Mouse (Mus musculus) gastrocnemius, postnatal 14 days (tissue): Measurements from ENCODE around the gene Tagln. TPM values are rescaled to one million over a fixed set of nuclear protein-coding genes. Genes with fewer than 3 reads are reported as not detected.

ENCODE experiments used
- DNase-seq: peaks from one replicate; pipeline ENCODE4 v3.0.0; 2021; ENCODE audit warnings: mixed read lengths
- intact Hi-C: fragments of 180-260 bp; cut with DNase I; formaldehyde crosslinking; loops from one replicate; pipeline ENCODE4 v1.15.1; 2025; ENCODE audit warnings: low total_unique reads
- total RNA-seq, 2 experiments: library from RNA; stranded (reverse); gene quantifications; 2 replicates each; pipeline ENCODE4 v1.2.3; 2021

Gene Tagln
- total RNA-seq, 2 experiments from 2014 or later, result 43.4 to 64.7 TPM

- no peak for DNase-seq
- intact Hi-C loops, result no loop called here
Observed at GRCm38 (mm10) chr9:45952057-45952456, 16.2 kb upstream of the Tagln start.

GRCm38 (mm10) chr9:45946872-45947183 lies 11.0 kb upstream of the Tagln start:
- DNase-seq, result no peak
- intact Hi-C loops, result no loop called here

DNA sequence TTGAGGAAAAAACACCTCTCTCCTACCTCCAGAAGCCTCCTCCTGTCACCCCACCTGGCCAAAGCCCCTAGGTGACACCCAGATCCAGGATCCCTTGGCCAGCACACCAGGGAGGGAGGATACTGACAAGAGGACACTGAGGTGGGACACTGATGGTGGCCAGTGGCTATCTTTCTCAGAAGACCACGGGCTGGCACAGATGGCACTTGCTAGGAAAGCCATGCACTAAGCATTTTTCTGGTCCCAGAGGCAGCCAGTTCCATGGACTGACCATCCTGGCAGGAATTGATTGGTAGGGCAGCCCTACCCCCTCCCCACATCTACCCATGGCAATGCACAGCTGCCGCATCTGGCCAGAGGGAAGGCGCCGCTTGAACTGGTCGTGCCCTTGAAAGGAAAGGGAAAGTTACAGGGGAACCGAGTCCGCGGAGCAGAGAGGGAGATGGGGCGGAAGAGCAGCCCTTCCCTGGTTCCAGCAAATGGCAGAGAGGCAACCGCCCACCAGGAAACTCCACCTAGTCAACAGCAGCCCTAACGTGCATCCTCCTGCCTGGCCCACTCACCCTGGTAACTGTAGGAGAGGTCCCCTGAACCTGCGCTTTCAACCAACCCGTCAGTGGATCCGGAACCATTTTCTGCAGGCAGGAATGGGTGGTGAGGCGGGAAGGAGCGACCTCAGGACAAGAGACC lies 10.5 kb upstream of the Tagln start:
- intact Hi-C loops, result no loop called here

DNA sequence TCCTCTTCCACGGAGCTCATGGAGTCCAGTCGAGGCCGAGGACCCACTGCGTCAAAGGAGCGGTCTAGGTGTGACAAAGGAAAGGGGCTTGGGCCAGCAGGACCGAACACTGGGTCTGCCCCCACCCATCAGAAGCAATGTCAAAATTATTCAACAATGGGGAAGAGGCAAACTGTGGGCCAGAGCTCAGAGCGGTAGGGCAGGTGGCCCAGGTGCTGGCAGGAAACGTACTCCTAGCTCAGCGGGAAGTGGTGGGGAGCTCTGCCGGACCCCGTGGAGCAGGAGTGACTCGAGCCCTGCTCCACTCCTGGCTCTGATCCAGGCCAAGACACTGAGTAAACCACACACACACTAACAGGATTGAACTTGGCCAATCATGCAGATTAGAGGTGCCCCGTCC lies 9.9 kb upstream of the Tagln start:
- no peak for DNase-seq
- intact Hi-C loops, result no loop called here

More for the DNA sequence above, 10.5 kb upstream of the Tagln start:
- no peak for DNase-seq

DNA sequence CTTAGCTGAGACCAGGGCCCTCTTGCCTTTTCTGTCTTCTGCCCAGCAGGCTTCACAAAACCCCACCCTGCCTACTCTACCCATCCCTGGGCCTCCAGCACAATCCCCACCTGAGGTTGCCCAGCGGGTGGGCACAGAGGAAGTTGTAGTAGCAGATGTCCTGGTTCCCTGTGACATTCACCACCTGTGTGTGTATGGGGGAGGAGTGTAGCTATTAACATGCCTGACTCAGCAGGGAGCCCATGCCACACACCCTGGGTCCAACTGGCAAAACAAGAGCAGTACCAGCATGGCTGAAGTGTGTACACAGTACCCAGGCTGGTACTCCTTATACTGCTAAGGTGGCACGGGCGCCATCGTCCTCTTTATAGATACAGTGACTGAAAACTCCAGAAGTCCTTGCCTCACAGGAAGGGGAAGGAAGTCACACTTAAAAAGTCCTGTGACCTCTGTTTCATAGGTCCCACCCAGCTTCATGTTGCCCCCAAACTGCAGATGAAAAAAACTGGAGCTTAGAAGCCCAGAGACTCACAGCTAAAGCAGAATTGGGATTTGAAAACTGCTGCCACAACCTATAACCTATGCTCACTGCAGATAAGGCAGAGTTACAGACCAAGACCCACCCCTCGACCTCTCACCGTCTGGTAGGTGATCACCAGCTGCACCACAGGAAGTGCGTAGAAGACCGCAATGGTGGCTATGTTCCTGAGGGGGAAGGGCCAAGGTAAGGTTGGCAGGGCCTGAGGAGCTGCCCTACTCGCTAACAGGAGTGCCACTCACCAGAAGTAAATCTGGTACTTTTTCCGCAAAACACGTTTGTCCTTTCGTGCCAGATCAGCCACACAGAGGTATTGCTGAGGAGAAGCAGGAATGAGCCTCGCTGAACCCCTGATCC lies 8.9 kb upstream of the Tagln start:
- intact Hi-C loops, result no loop called here
- DNase-seq, result no peak

DNA sequence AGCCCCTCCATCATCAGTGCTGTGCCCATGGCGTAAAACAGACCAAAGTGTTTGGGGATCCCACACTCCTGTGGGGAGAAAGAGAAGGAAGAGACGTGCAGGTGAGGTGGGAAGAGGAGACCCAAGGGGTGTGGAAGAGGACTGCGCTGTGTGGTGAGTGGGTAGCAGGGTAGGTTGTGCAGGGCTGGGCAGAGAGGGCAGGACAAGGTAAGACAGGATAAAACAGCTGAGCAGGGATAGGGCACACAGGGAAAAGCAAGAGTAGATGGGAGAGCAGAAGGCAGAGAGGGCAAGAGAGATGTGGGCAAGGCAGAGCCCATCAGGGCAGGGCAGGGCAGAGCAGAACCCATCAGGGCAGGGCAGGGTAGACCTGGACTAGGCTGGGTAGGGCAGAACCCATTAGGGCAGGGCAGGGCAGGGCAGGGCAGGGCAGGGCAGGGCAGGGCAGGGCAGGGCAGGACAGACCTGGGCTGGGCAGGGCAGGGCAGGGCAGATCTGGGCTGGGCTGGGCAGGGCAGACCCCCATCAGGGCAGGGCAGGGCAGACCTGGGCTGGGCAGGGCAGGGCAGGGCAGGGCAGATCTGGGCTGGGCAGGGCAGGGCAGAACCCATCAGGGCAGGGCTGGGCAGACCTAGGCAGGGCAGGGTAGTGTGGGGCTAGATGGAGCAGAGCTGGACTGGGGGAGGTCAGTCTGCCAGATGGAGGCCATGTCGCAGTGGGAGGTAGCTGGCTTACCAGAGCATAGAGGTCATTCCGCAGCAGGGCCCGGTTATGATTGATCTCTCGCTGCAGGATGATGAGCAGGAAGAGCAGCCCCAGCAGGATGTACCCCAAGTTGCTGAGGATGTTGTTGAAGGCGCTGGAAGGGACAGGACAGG lies 8.0 kb upstream of the Tagln start:
- DNase-seq, result no peak
- intact Hi-C loops, result no loop called here

DNA sequence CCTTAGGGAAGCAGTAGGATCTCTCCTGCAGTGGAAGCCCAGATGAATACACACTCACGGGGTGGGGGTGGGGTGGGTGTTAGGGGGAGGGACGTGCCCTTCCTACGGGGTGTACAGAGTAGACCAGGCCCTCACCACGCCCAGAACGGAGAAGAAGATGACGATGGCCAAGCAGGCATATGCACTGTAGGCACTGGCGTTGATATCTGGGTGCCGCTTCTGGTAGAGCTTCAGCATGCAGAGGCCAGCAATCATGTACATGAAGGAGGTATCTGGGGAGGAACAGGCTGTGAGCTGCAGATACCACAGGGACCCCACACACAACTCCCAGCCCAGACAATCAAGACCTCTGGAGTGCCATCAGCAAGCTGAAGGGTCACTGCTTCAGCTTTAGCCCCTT lies 7.1 kb upstream of the Tagln start:
- no peak for DNase-seq

GRCm38 (mm10) chr9:45942464-45942863 lies 6.6 kb upstream of the Tagln start:
- intact Hi-C loops, result no loop called here
- no peak for DNase-seq

More for the DNA sequence above, 7.1 kb upstream of the Tagln start:
- intact Hi-C loops, result no loop called here

GRCm38 (mm10) chr9:45941329-45941888 lies 5.6 kb upstream of the Tagln start:
- intact Hi-C loops, result no loop called here

DNA sequence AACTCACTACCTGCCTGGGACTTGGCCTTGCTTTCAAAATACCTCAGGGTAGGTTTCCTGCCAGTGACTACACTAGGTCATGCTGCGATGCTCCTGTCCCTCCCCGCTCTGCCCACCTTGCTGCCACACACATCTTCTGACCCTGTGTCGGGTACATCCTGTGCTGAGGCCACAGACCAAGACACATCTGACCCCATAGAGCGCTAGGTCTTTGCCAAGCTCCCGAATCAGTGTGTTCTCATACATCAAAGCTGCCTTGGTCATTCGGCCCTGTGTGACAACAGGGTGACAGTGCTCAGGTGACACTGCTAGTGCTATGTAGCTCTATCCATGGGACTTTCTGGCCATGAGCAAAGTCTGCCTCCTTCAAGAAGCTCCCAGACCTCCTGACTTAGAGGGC lies 3.9 kb upstream of the Tagln start:
- intact Hi-C loops, result no loop called here
- no peak for DNase-seq

More at GRCm38 (mm10) chr9:45941329-45941888, 5.6 kb upstream of the Tagln start:
- DNase-seq, result no peak

GRCm38 (mm10) chr9:45938952-45939637 lies 3.2 kb upstream of the Tagln start:
- intact Hi-C loops, result no loop called here
- DNase-seq, result no peak

DNA sequence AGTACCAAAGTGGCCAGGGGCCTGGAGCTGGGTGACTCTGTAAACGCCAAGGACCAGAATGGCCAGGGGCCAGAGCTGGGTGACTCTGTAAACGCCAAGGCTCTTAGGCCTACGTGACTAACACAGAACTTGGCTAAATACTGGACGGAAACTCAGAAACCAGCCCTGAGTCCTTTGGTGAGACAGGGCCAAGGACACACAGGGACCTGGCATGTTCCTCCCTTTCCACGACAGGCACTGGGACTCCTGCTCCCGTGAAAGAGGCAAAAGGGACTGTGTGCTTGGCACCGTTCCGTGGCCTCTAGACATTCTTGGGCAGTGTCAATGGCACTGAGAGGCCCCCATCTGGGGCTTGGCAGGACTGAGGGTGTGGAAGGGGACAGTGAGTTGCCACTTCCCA lies 2.2 kb upstream of the Tagln start:
- no peak for DNase-seq
- intact Hi-C loops, result no loop called here

DNA sequence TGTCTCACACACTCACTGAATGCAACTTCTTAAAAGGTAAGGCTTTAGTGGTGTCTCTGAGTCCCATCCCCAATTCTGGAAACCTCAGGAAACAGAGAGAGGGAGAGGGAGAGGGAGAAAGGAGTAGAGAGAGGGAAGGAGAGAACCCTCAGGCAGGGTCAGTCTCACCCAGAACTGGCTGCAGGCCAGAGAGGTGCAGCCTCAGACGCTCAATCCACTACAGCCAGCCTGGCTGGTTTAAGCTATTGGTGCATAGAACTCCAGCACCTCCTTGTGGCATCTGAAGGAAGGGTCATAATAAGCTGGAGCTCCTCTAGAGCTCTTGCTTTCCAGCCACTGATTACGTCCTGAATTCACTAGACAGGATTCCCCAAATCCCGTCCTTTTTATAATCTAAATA lies 1.0 kb upstream of the Tagln start:
- intact Hi-C loops, result loop anchor here (2.0 kb wide), 1 partner anchor 24 kb away; no protein-coding TSS in a partner anchor
- DNase-seq, result peak; percentile 66

DNA sequence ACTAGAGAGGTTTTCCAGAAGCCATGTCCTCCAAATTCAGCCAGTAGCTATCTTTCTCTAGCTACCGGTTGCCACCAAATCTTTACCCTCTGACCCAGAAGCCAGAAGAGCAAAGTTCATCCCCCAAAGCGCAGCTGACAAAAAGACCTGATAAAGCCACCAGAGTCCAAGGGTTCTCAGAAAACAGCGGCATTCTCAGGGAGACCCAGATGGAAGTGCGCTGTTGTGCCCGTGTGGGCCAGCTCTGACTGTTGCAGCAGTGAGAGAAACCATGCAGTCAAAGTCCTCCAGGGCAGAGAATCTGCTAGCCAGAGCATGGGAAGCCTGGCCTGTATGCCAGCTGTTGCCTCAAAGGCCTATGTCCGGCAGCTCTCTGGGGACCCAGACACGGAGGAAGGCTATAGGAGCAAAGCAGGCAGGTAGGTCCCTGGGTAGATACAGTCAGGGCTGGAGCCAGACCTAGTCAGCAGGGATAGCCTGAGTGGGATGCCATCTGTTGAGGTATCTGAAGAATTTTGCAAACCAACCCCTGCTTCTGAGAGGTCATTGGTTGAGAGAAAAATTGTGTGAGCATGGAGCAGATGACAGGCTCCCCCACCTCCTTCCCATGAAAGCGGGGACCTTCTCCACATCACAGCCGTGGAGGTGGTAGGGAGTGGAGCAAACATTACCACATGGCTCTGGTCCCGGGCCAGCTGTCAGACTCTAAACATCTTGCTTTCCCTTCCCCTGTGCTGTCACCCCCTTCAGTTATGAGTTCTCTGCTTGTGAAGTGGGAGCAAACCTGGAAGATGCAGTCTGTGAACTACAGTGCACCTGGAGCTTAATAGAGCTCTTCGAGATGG lies 3.1 kb downstream of the Tagln start:
- intact Hi-C loops, result no loop called here
- no peak for DNase-seq

DNA sequence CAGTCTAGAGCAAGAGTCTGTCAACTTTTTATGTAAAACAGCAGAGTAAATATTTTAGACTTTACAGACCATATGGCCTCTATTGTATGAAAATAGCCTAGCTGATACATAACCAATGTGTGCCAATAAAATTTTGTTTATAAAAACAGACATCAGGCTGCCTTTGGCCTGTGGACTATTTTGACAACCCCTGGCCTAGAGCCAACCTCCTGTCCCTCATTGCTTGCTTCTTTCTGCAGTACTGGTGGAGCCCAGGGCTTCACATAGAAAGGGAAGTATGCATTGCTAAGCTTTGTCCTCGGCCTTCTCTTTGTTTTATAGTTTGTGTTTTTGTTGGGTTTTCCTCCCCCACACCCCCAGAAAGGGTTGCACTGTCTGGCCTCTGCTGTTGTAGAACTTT lies 3.9 kb downstream of the Tagln start:
- intact Hi-C loops, result no loop called here
- no peak for DNase-seq

DNA sequence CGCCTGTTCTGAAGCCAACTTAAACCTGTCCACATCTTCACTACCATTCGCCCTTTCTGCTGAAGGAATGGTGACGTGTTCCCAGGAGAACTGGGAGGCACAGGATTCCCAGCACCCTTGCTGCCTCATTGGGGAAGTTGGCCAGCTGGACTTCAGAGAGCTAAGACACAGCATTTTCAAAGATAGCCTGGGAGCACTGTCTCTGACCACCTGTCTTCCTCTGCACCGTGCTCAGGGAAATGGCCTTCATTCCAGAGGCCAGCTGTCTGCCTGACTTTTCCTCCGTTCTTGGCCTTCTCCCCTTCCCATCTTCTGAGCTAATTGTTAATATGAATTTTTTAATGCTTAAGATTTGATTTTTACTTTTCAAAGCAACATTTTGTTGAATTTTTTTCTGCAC lies 6.6 kb downstream of the Tagln start:
- DNase-seq, result no peak
- intact Hi-C loops, result no loop called here

GRCm38 (mm10) chr9:45919895-45920294 lies 16.0 kb downstream of the Tagln start:
- no peak for DNase-seq
- intact Hi-C loops, result no loop called here
